Mouse (Mus musculus): ENCODE measurements around the gene Rasl12. TPM values are rescaled to one million over a fixed set of nuclear protein-coding genes. Genes with fewer than 3 reads are reported as not detected.

Gene Rasl12
- polyA plus RNA-seq (2015; fragmentation: Nextera tagmentation; extraction: Ambion mirVana), result 10.4 and 10.7 TPM in 2 replicates

DNA sequence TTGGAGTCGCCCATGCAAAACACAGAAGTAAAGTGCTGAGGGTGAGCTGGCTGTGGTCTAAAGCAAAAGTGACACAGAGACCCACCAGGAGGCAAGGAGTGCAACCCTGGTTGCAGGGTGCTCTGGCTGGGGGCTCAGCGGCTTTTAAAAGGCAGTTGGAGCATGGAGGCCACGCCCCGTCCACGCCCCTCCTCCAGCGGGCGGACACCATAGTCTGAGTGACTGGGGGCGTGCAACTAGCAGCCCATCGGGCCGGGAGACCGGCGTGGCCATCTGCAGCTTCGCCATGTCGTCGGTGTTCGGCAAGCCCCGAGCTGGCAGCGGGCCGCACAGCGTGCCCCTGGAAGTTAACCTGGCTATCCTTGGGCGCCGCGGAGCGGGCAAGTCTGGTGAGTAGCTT lies at the start of gene Rasl12:
TSS of gene Rasl12 (plus strand) at position 228 of the 400 bp plus-strand sequence.
- ATAC-seq (replicated peaks; ENCODE audit: low FRiP score, low read depth) (peak; percentile 68; the same call in 1 of the 2 replicates), DNase-seq (ENCODE audit: low spot score) (peak; percentile 76)
- Histone ChIP-seq H3K9ac (ENCODE audit: low read depth, low read length) (peak within 1 kb of the TSS; percentile 55), H3K4me3 (replicated peaks; ENCODE audit: low read depth, low read length) (peak within 1 kb of the TSS; percentile 44), H3K4me1 (replicated peaks; ENCODE audit: insufficient read depth, low read length) (no peaks in the 10 kb centered on the region; the same call in 1 of the 2 replicates), H3K27ac (no peak within 1 kb of the TSS), H3K27me3 (ENCODE audit: insufficient read depth, low read length) (no peaks in the 10 kb centered on the region), H3K36me3 (ENCODE audit: insufficient read depth, low read length) (no peaks in the 10 kb centered on the region), H3K9me3 (replicated peaks; ENCODE audit: low read length) (no peaks in the 10 kb centered on the region), H3K4me2 (ENCODE audit: low read length) (peak within 1 kb of the TSS; percentile 76)
- under 1% methylated on average over 24 of the region's 24 CpGs for WGBS
- no peak for TF ChIP-seq CTCF (IDR thresholded peaks at IDR 0.05; ENCODE audit: low read depth)

DNA sequence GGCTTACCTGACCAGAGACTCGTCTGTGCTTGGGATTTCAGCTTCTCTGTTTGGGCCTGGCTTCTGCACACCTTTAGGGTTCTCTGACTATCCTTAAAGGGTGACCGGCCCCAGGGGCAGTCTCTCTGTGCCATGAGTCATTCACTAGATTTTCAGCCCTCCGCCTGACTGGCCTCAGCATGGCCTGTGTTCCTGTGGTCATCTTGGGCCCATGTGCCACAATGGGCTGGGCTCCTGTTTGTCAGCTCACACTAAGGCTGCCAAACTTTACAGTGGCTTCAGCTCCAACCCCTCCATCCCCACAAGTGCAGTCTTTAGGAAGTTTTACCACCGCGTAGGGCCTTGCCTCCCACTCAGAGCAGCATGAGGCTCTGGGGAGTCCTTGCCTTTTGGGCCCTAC lies 45.1 kb upstream of the Rasl12 start:
- no peaks in the 10 kb centered on the region for H3K27me3 ChIP-seq (ENCODE audit: insufficient read depth, low read length)
- no peak for TF ChIP-seq CTCF (IDR thresholded peaks at IDR 0.05; ENCODE audit: low read depth)
- no peak for DNase-seq (ENCODE audit: low spot score)

DNA sequence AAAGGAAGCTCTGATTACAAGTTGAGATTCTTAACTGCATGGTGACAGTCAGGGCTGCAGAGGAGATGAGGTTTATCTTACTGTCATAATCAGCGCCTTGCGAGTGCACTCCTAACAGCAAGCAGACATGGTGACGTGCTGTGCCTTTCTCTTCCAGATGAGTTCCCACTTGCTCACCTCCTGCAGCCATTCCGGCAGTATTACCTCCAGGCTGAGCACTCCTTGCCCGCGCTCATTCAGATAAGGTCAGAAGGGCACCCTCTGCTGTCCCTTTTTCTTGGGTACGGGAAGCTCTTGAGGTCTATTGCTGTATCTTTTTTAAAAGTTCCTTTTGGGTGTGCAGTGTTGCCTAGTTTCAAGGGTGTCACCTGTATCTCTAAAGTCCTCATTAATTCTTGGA lies 41.7 kb upstream of the Rasl12 start:
- Histone ChIP-seq H3K4me2 (ENCODE audit: low read length) (no peak overlapping the region), H3K9me3 (replicated peaks; ENCODE audit: low read length) (no peaks in the 10 kb centered on the region), H3K27me3 (ENCODE audit: insufficient read depth, low read length) (no peaks in the 10 kb centered on the region), H3K36me3 (ENCODE audit: insufficient read depth, low read length) (peaks cover 58% of the 10 kb centered on the region), H3K4me1 (replicated peaks; ENCODE audit: insufficient read depth, low read length) (no peaks in the 10 kb centered on the region), H3K27ac (no peak overlapping the region), H3K4me3 (replicated peaks; ENCODE audit: low read depth, low read length) (no peak overlapping the region), H3K9ac (ENCODE audit: low read depth, low read length) (no peak overlapping the region)
- WGBS, result 89% methylated on average over 7 of the region's 7 CpGs
- no peak for TF ChIP-seq CTCF (IDR thresholded peaks at IDR 0.05; ENCODE audit: low read depth)
- ATAC-seq (replicated peaks; ENCODE audit: low FRiP score, low read depth) (no peak), DNase-seq (ENCODE audit: low spot score) (no peak)

More for the DNA sequence above, 45.1 kb upstream of the Rasl12 start:
- WGBS, result 87% methylated on average over 5 of the region's 5 CpGs
- no peaks in the 10 kb centered on the region for H3K9me3 ChIP-seq (replicated peaks; ENCODE audit: low read length)
- ATAC-seq (replicated peaks; ENCODE audit: low FRiP score, low read depth), result no peak
- H3K36me3 ChIP-seq (ENCODE audit: insufficient read depth, low read length), result peaks cover 33% of the 10 kb centered on the region
- no peaks in the 10 kb centered on the region for H3K4me1 ChIP-seq (replicated peaks; ENCODE audit: insufficient read depth, low read length)
- H3K27ac ChIP-seq, result no peak overlapping the region
- no peak overlapping the region for H3K4me2 ChIP-seq (ENCODE audit: low read length)
- H3K4me3 ChIP-seq (replicated peaks; ENCODE audit: low read depth, low read length), result no peak overlapping the region
- H3K9ac ChIP-seq (ENCODE audit: low read depth, low read length), result no peak overlapping the region

DNA sequence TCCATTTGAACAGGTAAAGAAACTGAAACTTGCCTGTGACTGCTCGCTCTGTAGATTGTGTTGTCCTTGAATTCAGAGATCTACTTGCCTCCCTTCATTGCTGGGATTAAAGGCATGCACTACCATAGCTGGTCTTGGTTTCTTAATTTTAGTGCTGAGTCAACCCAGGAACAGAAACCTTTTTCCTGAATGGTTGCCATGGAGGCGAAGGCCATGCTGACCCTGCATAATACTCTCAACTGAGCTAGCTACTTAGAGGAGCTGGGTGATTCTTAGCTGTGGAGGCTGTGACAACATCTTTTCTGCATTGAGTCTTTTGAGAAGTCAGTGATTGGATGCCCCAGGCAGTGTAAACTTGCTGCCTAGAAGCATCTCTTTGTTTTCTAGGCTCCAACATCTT lies 41.3 kb upstream of the Rasl12 start:
- no peak overlapping the region for H3K27ac ChIP-seq
- peaks cover 58% of the 10 kb centered on the region for H3K36me3 ChIP-seq (ENCODE audit: insufficient read depth, low read length)
- no peaks in the 10 kb centered on the region for H3K9me3 ChIP-seq (replicated peaks; ENCODE audit: low read length)
- ATAC-seq (replicated peaks; ENCODE audit: low FRiP score, low read depth), result no peak
- no peaks in the 10 kb centered on the region for H3K27me3 ChIP-seq (ENCODE audit: insufficient read depth, low read length)
- 92% methylated on average over 2 of the region's 2 CpGs for WGBS
- H3K9ac ChIP-seq (ENCODE audit: low read depth, low read length), result no peak overlapping the region
- no peaks in the 10 kb centered on the region for H3K4me1 ChIP-seq (replicated peaks; ENCODE audit: insufficient read depth, low read length)
- DNase-seq (ENCODE audit: low spot score), result no peak
- H3K4me2 ChIP-seq (ENCODE audit: low read length), result no peak overlapping the region
- TF ChIP-seq CTCF (IDR thresholded peaks at IDR 0.05; ENCODE audit: low read depth), result no peak
- H3K4me3 ChIP-seq (replicated peaks; ENCODE audit: low read depth, low read length), result no peak overlapping the region

DNA sequence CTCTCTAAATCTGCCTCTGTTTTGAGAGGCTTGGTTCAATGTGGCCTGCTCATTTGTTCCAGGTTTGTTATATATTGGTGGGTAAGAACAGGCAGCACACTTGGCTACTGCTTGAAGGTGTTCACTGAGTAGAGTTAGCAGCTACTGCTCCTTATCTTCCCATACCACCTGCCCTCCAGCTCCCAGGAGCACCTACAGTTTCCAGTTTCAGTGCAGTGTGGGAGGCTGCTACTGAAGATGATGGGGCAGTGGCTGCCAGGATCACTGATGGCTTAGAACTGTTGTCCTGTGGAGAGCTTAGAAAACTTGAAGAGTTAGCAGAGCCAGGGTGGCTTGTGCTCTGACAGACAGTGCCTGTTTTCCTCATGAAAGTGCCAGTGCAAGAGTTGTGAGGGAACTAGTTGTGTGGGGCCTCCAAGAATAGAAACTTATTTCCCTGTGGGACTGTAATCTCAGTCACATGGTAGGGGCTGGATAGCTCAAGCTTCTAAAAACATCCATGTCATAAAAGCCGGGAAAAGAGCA lies 39.3 kb upstream of the Rasl12 start:
- no peak for TF ChIP-seq CTCF (IDR thresholded peaks at IDR 0.05; ENCODE audit: low read depth)
- Histone ChIP-seq H3K27ac (no peak overlapping the region), H3K27me3 (ENCODE audit: insufficient read depth, low read length) (no peaks in the 10 kb centered on the region), H3K9ac (ENCODE audit: low read depth, low read length) (no peak overlapping the region), H3K36me3 (ENCODE audit: insufficient read depth, low read length) (peaks cover 58% of the 10 kb centered on the region), H3K9me3 (replicated peaks; ENCODE audit: low read length) (no peaks in the 10 kb centered on the region), H3K4me1 (replicated peaks; ENCODE audit: insufficient read depth, low read length) (no peaks in the 10 kb centered on the region), H3K4me3 (replicated peaks; ENCODE audit: low read depth, low read length) (no peak overlapping the region), H3K4me2 (ENCODE audit: low read length) (no peak overlapping the region)
- WGBS, result 84% methylated on average over 1 of the region's 1 CpGs
- DNase-seq (ENCODE audit: low spot score), result no peak
- ATAC-seq (replicated peaks; ENCODE audit: low FRiP score, low read depth), result no peak

DNA sequence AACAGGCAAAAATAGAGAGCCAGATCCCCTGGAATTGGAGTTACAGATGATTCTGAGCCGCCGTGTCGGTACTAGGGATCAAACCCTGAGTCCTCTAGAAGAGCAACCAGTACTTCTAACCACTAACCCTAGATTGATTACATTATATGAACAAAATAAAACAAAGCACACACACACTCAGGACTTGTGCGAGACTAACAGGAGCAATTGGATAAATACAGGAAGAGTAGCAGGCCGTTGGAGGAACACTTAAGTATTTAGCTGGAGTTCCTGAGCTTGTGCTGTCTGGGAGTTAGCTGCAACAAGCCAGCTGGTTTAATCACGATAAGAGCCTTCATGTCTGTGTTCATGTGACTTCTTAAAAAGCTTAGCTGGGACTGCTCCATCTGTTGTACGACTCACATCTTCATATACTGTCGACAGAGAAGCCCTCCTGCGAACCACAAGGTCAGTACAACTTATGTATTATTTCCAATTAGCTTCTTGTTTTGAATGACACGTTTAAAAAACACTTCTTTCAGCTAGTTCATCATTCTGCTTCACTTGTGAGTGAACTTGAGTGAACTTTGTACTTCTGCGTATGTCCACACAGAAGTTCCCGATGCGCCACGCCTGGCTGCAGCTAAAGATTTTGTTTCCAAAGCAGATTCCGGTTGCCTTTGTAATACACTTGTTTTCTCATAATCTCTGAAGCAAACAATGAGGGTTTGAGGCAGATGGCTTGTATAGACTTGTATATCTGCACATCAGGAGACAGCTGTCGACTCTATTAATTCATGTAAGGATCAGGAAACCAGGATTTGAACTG lies 37.5 kb upstream of the Rasl12 start, which contains the start of gene Ubap1l:
TSS of gene Ubap1l (plus strand) at position 401 of the 808 bp plus-strand sequence.
- H3K9me3 ChIP-seq (replicated peaks; ENCODE audit: low read length), result no peaks in the 10 kb centered on the region
- 81% methylated on average over 16 of the region's 16 CpGs for WGBS
- no peaks in the 10 kb centered on the region for H3K4me1 ChIP-seq (replicated peaks; ENCODE audit: insufficient read depth, low read length)
- peak within 1 kb of the TSS; percentile 52; the same call in 1 of the 2 replicates for H3K27ac ChIP-seq
- ATAC-seq (replicated peaks; ENCODE audit: low FRiP score, low read depth) (no peak), DNase-seq (ENCODE audit: low spot score) (peak; percentile 14)
- H3K9ac ChIP-seq (ENCODE audit: low read depth, low read length), result no peak within 1 kb of the TSS
- H3K4me3 ChIP-seq (replicated peaks; ENCODE audit: low read depth, low read length), result no peak within 1 kb of the TSS
- TF ChIP-seq CTCF (IDR thresholded peaks at IDR 0.05; ENCODE audit: low read depth), result no peak
- no peaks in the 10 kb centered on the region for H3K27me3 ChIP-seq (ENCODE audit: insufficient read depth, low read length)
- H3K36me3 ChIP-seq (ENCODE audit: insufficient read depth, low read length), result peaks cover 46% of the 10 kb centered on the region
- H3K4me2 ChIP-seq (ENCODE audit: low read length), result no peak within 1 kb of the TSS

Data from kidney, postnatal 0 days (tissue).